Mouse (Mus musculus): ENCODE data around the gene Ifnl3.

GRCm38 (mm10) chr7:28482854-28483253 is 39.8 kb upstream of the Ifnl3 start:
- TF ChIP-seq CTCF (conservative IDR thresholded peaks at IDR 0.05; ENCODE audit: insufficient read depth, insufficient read length, low read depth, low read length) (no peak), POLR2A (IDR thresholded peaks at IDR 0.05; ENCODE audit: low read depth, low read length) (no peak)

All from kidney, adult 2 months (tissue).